Mouse (Mus musculus) bone marrow, adult 2 months (tissue): ENCODE results near the gene Stk32c.

Experiments
- CTCF ChIP-seq: fragments of 200-500 bp; IDR thresholded peaks from 2 replicates; pipeline ENCODE4 v1.5.1; 2011; ENCODE audit warnings: low read length, control low read depth; ENCODE audit not compliant: control insufficient read depth, insufficient read depth
- POLR2A ChIP-seq: fragments of 200-500 bp; IDR thresholded peaks from 2 replicates; pipeline ENCODE4 v1.6.1; 2011; ENCODE audit warnings: low read depth, mild to moderate bottlenecking, control low read depth, low read length, borderline replicate concordance; ENCODE audit not compliant: control insufficient read depth

DNA sequence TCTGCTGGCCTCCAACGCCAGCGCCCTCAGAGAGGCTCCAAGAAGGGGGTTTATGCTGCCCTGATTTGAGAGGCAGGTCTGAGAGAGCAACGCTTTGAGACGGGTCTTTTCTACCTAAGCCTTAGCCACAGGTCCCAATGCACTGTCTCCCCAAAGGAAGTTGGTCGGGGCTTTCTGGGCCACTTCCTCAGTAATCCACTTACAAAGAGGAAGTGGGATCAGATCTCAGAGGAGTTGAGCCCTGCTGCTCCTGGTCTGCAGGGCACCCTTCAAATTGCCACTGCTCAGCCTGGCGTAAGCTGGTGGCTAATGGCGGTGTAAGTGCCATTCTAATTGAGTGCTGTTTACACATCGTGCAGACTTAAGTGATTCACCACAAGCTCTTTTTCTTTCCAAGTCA is 81.6 kb downstream of the Stk32c start:
- TF ChIP-seq CTCF (no peak), POLR2A (no peak)
